Mouse (Mus musculus) hindbrain, postnatal 0 days (tissue): Measurements from ENCODE around the gene Ccdc151. TPM values are rescaled to one million over a fixed set of nuclear protein-coding genes. Genes with fewer than 3 reads are reported as not detected.

Source experiments
- ATAC-seq: fragments of 200-750 bp; cut with Nextera tagmentation; 2 replicates; pipeline ENCODE4 v1.8.0; 2017; ENCODE audit warnings: mild to moderate bottlenecking, moderate TSS enrichment, moderate library complexity
- DNase-seq: peaks from one replicate; pipeline ENCODE4 v3.0.0-alpha.2; 2015; ENCODE audit warnings: low spot score
- H3K27ac ChIP-seq: fragments of 300-500 bp; sonication (generic); 2 replicates; pipeline ENCODE4 v1.5.1; 2014; ENCODE audit warnings: mild to moderate bottlenecking
- H3K27me3 ChIP-seq: fragments of 300-500 bp; sonication (generic); 2 replicates; pipeline ENCODE4 v1.6.1; 2014; ENCODE audit warnings: low read length, mixed read lengths; ENCODE audit not compliant: insufficient read depth
- H3K36me3 ChIP-seq: fragments of 300-500 bp; sonication (generic); 2 replicates; pipeline ENCODE4 v1.6.1; 2014; ENCODE audit warnings: low read length, mixed read lengths; ENCODE audit not compliant: insufficient read depth
- H3K4me1 ChIP-seq: fragments of 300-500 bp; sonication (generic); 2 replicates; pipeline ENCODE4 v1.6.1; 2014; ENCODE audit warnings: antibody characterized with exemption, low read length, mixed read lengths; ENCODE audit not compliant: insufficient read depth
- H3K4me2 ChIP-seq: fragments of 300-500 bp; sonication (generic); 2 replicates; pipeline ENCODE4 v1.6.1; 2014; ENCODE audit warnings: low read depth, mild to moderate bottlenecking, low read length, moderate library complexity, mixed read lengths
- H3K4me3 ChIP-seq: fragments of 300-500 bp; sonication (generic); 2 replicates; pipeline ENCODE4 v1.5.1; 2014; ENCODE audit warnings: low read length
- H3K9ac ChIP-seq: fragments of 300-500 bp; sonication (generic); replicated peaks from 2 replicates; pipeline ENCODE4 v1.6.1; 2014; ENCODE audit warnings: mild to moderate bottlenecking, low read length, moderate library complexity, mixed read lengths
- H3K9me3 ChIP-seq: fragments of 300-500 bp; sonication (generic); 2 replicates; pipeline ENCODE4 v1.6.1; 2016; ENCODE audit warnings: low read length, mixed read lengths
- CTCF ChIP-seq: IDR thresholded peaks from 2 replicates; pipeline ENCODE4 v1.5.1; 2016; ENCODE audit warnings: antibody characterized with exemption, control low read depth, low read depth
- WGBS: fragments of 180-500 bp; shearing (Covaris S2); extraction: QIAGEN DNeasy Blood & Tissue Kit; methylation state at CpG from one replicate; pipeline ENCODE4 v1.1.7; 2014; 5-methylcytosine and 5-hydroxymethylcytosine counted together
- polyA plus RNA-seq: library from polyadenylated mRNA; unstranded; fragments of >200 nt; fragmentation: Nextera tagmentation; extraction: Ambion mirVana; gene quantifications from 2 replicates; pipeline ENCODE4 v1.2.1, GENCODE M21; 2015
- total RNA-seq: library from RNA; depleted of rRNA; stranded (reverse); fragments of >200 nt; gene quantifications from 2 replicates; pipeline ENCODE4 v1.2.3, GENCODE M21; 2014; rRNA removed

The Ccdc151 gene
- total and polyA plus RNA-seq, 2 experiments from 2014 or later, result 3.3 to 4.2 TPM

GRCm38 (mm10) chr9:21950322-21950721 lies 52.1 kb downstream of the Ccdc151 start:
- peaks cover 12% of the 10 kb centered on the region; the same call in 1 of the 2 replicates for H3K36me3 ChIP-seq
- H3K27ac ChIP-seq, result no peak overlapping the region
- no peaks in the 10 kb centered on the region for H3K9me3 ChIP-seq
- WGBS, result 25% methylated on average over 11 of the region's 11 CpGs
- no peak overlapping the region for H3K4me3 ChIP-seq
- H3K4me2 ChIP-seq, result no peak overlapping the region
- peaks cover 4% of the 10 kb centered on the region; the same call in 1 of the 2 replicates for H3K4me1 ChIP-seq
- DNase-seq (peak; percentile 42), ATAC-seq (no peak)
- no peak for TF ChIP-seq CTCF
- no peak overlapping the region for H3K9ac ChIP-seq
- H3K27me3 ChIP-seq, result no peaks in the 10 kb centered on the region

GRCm38 (mm10) chr9:21948790-21949189 lies 53.6 kb downstream of the Ccdc151 start:
- 56% methylated on average over 6 of the region's 6 CpGs for WGBS
- H3K9ac ChIP-seq, result no peak overlapping the region
- DNase-seq (no peak), ATAC-seq (no peak)
- H3K36me3 ChIP-seq, result peaks cover 12% of the 10 kb centered on the region; the same call in 1 of the 2 replicates
- peaks cover 4% of the 10 kb centered on the region; the same call in 1 of the 2 replicates for H3K4me1 ChIP-seq
- no peak overlapping the region for H3K4me2 ChIP-seq
- TF ChIP-seq CTCF, result no peak
- H3K9me3 ChIP-seq, result no peaks in the 10 kb centered on the region
- H3K4me3 ChIP-seq, result no peak overlapping the region
- H3K27ac ChIP-seq, result no peak overlapping the region
- H3K27me3 ChIP-seq, result no peaks in the 10 kb centered on the region

DNA sequence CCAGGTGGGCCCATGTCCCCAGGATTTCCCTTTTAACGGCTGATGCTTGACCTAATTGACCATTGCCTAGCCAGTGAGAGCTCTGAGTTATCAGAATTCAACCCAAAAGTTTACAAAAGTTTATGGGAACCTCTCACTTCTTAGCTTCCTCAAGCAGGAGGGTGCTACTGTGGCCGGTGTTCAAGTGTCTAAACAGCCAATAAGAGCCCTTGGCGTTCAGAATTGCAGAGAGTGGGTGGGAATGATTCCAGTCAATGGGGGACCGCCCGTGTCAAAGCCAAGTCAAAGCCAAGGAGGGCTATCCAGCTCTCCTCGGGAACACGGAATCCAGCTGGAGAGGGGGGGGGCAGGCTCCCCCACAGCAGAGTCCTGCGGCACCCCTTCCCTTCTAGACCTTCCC lies 54.3 kb downstream of the Ccdc151 start:
- ATAC-seq (no peak), DNase-seq (no peak)
- H3K36me3 ChIP-seq, result peaks cover 12% of the 10 kb centered on the region; the same call in 1 of the 2 replicates
- no peak overlapping the region for H3K4me3 ChIP-seq
- H3K4me1 ChIP-seq, result peaks cover under 1% of the 10 kb centered on the region; the same call in 1 of the 2 replicates
- TF ChIP-seq CTCF, result no peak
- WGBS, result 61% methylated on average over 8 of the region's 8 CpGs
- H3K9me3 ChIP-seq, result no peaks in the 10 kb centered on the region
- H3K27ac ChIP-seq, result no peak overlapping the region
- no peaks in the 10 kb centered on the region for H3K27me3 ChIP-seq
- H3K9ac ChIP-seq, result no peak overlapping the region
- no peak overlapping the region for H3K4me2 ChIP-seq

DNA sequence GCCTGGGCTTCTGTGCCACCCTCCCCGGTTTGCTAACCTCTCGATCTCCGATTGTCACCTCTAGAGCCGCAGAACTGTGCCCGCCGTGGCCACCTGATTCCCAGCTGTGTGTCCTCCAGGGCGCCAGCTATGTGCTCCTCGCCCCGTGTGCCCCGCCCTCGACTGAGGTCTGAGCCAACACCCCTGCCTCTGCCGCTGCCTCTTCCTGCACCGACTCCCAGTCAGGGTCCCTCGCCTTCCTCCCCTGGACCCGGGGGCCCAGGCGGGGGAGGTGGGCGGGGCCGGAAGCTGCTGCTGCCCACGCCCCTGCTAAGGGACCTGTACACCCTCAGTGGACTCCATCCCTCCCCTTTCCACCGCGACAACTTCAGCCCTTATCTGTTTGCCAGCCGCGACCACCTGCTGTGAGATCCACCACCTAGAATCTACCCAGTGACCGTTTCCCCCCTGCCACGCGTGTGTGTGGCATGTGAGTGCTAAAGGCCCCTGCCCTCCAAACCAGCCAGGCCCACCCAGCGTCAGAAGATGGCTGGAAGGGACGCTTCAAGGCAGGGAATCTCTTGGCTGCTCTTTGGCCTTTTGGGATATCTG lies 54.8 kb downstream of the Ccdc151 start:
- Histone ChIP-seq H3K4me1 (no peaks in the 10 kb centered on the region), H3K4me2 (no peak overlapping the region), H3K9ac (no peak overlapping the region), H3K27ac (no peak overlapping the region), H3K36me3 (peaks cover 12% of the 10 kb centered on the region; the same call in 1 of the 2 replicates), H3K9me3 (no peaks in the 10 kb centered on the region), H3K4me3 (no peak overlapping the region), H3K27me3 (no peaks in the 10 kb centered on the region)
- DNase-seq, result no peak
- WGBS, result 11% methylated on average over 28 of the region's 28 CpGs
- TF ChIP-seq CTCF, result no peak
- ATAC-seq, result no peak

DNA sequence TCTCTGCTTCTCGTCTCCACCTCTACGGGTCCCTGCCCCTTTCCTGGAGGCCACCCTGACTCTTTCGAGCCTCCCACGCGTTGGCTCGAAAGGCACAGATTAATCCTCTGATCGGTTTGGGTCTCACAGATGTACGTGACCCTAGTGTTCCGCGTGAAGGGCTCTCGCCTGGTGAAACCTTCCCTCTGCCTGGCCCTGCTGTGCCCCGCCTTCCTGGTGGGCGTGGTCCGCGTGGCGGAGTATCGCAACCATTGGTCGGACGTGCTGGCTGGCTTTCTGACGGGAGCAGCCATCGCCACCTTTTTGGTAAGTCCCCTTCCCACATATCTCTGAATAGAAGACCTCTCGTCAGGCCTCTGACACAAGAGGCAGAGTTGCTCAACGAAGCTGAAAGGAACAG lies 58.2 kb downstream of the Ccdc151 start:
- no peaks in the 10 kb centered on the region for H3K27me3 ChIP-seq
- no peaks in the 10 kb centered on the region for H3K9me3 ChIP-seq
- no peak overlapping the region for H3K9ac ChIP-seq
- ATAC-seq (no peak), DNase-seq (no peak)
- no peak overlapping the region for H3K4me2 ChIP-seq
- WGBS, result 30% methylated on average over 23 of the region's 23 CpGs
- no peaks in the 10 kb centered on the region for H3K4me1 ChIP-seq
- no peak overlapping the region for H3K27ac ChIP-seq
- no peak for TF ChIP-seq CTCF
- H3K4me3 ChIP-seq, result no peak overlapping the region
- peaks cover 21% of the 10 kb centered on the region; the same call in 1 of the 2 replicates for H3K36me3 ChIP-seq

GRCm38 (mm10) chr9:21943638-21944037 lies 58.8 kb downstream of the Ccdc151 start:
- Histone ChIP-seq H3K4me1 (no peaks in the 10 kb centered on the region), H3K27me3 (no peaks in the 10 kb centered on the region), H3K4me3 (no peak overlapping the region), H3K36me3 (peaks cover 21% of the 10 kb centered on the region; the same call in 1 of the 2 replicates), H3K27ac (no peak overlapping the region), H3K9ac (no peak overlapping the region), H3K9me3 (no peaks in the 10 kb centered on the region), H3K4me2 (no peak overlapping the region)
- 59% methylated on average over 12 of the region's 12 CpGs for WGBS
- no peak for TF ChIP-seq CTCF
- no peak for DNase-seq
- 0 out of 2 replicates have a peak, but pooled peaks have one; percentile 17 for ATAC-seq

- DNase-seq (no peak), ATAC-seq (no peak)
- no peaks in the 10 kb centered on the region for H3K27me3 ChIP-seq
- no peak overlapping the region for H3K4me3 ChIP-seq
- WGBS, result 81% methylated on average over 11 of the region's 12 CpGs
- H3K36me3 ChIP-seq, result peaks cover 16% of the 10 kb centered on the region; the same call in 1 of the 2 replicates
- no peak overlapping the region for H3K9ac ChIP-seq
- peaks cover 5% of the 10 kb centered on the region; the same call in 1 of the 2 replicates for H3K4me1 ChIP-seq
- H3K27ac ChIP-seq, result no peak overlapping the region
- no peak overlapping the region for H3K4me2 ChIP-seq
- no peak for TF ChIP-seq CTCF
- no peaks in the 10 kb centered on the region for H3K9me3 ChIP-seq
Measured at GRCm38 (mm10) chr9:21943046-21943445, 59.4 kb downstream of the Ccdc151 start.

Other genes with a start within 250 kb of the Ccdc151 start
- 20.3 and 31.1 TPM in 2 replicates for gene Spc24, start 242.3 kb downstream of the Ccdc151 start, total RNA-seq
- 26.2 and 27.1 TPM in 2 replicates for gene Spc24, start 242.3 kb downstream of the Ccdc151 start, polyA plus RNA-seq
- 15.6 and 19.1 TPM in 2 replicates for gene Kank2, start 203.9 kb downstream of the Ccdc151 start, total RNA-seq
- 3.1 and 3.4 TPM in 2 replicates for gene Kank2, start 203.9 kb downstream of the Ccdc151 start, polyA plus RNA-seq
- gene Angptl8, start 167.1 kb downstream of the Ccdc151 start, total RNA-seq, result not detected in 2 replicates
- 0.34 and 0.57 TPM in 2 replicates for gene Angptl8, start 167.1 kb downstream of the Ccdc151 start, polyA plus RNA-seq
- 15.6 and 20.6 TPM in 2 replicates for gene Dock6, start 150.0 kb downstream of the Ccdc151 start, total RNA-seq
- gene Dock6, start 150.0 kb downstream of the Ccdc151 start, polyA plus RNA-seq, result 11.5 and 11.7 TPM in 2 replicates
- gene Rab3d, start 84.4 kb downstream of the Ccdc151 start, total RNA-seq, result 23.1 and 28.6 TPM in 2 replicates
- gene Rab3d, start 84.4 kb downstream of the Ccdc151 start, polyA plus RNA-seq, result 20.3 and 21.6 TPM in 2 replicates
- gene Ccdc159, start 75.2 kb downstream of the Ccdc151 start, total RNA-seq, result 6.0 and 8.4 TPM in 2 replicates
- 3.9 and 4.0 TPM in 2 replicates for gene Ccdc159, start 75.2 kb downstream of the Ccdc151 start, polyA plus RNA-seq
- gene Tmem205, start 75.1 kb downstream of the Ccdc151 start, total RNA-seq, result 34.9 and 52.0 TPM in 2 replicates
- gene Tmem205, start 75.1 kb downstream of the Ccdc151 start, polyA plus RNA-seq, result 56.2 and 56.3 TPM in 2 replicates
- 147 and 151 TPM in 2 replicates for gene Plppr2, start 65.6 kb downstream of the Ccdc151 start, total RNA-seq
- 85.6 and 95.2 TPM in 2 replicates for gene Plppr2, start 65.6 kb downstream of the Ccdc151 start, polyA plus RNA-seq
- 27.8 and 35.8 TPM in 2 replicates for gene Swsap1, start 46.9 kb downstream of the Ccdc151 start, total RNA-seq
- 8.0 and 9.0 TPM in 2 replicates for gene Swsap1, start 46.9 kb downstream of the Ccdc151 start, polyA plus RNA-seq
- gene Epor, start 39.1 kb downstream of the Ccdc151 start, total RNA-seq, result 0.89 and 1.7 TPM in 2 replicates
- 2.3 TPM in 2 replicates for gene Epor, start 39.1 kb downstream of the Ccdc151 start, polyA plus RNA-seq
- gene Rgl3, start 13.2 kb downstream of the Ccdc151 start, total RNA-seq, result 4.2 and 5.1 TPM in 2 replicates
- 2.5 and 3.5 TPM in 2 replicates for gene Rgl3, start 13.2 kb downstream of the Ccdc151 start, polyA plus RNA-seq
- gene Prkcsh, start 172 bp upstream of the Ccdc151 start, total RNA-seq, result 84.9 and 89.7 TPM in 2 replicates
- 67.5 and 69.7 TPM in 2 replicates for gene Prkcsh, start 172 bp upstream of the Ccdc151 start, polyA plus RNA-seq
- 192 and 204 TPM in 2 replicates for gene Elavl3, start 49.4 kb upstream of the Ccdc151 start, total RNA-seq
- gene Elavl3, start 49.4 kb upstream of the Ccdc151 start, polyA plus RNA-seq, result 69.9 and 71.7 TPM in 2 replicates
- gene Gm49318, start 68.6 kb upstream of the Ccdc151 start, total RNA-seq, result not detected in 2 replicates
- not detected in 2 replicates for gene Gm49318, start 68.6 kb upstream of the Ccdc151 start, polyA plus RNA-seq
- gene Zfp653, start 68.7 kb upstream of the Ccdc151 start, total RNA-seq, result 28.8 and 30.0 TPM in 2 replicates
- 12.8 and 13.2 TPM in 2 replicates for gene Zfp653, start 68.7 kb upstream of the Ccdc151 start, polyA plus RNA-seq
- 59.9 and 68.8 TPM in 2 replicates for gene Ecsit, start 82.8 kb upstream of the Ccdc151 start, total RNA-seq
- 51.0 and 56.0 TPM in 2 replicates for gene Ecsit, start 82.8 kb upstream of the Ccdc151 start, polyA plus RNA-seq
- 0.40 and 0.52 TPM in 2 replicates for gene Cnn1, start 96.6 kb upstream of the Ccdc151 start, total RNA-seq
- gene Cnn1, start 96.6 kb upstream of the Ccdc151 start, polyA plus RNA-seq, result 0.66 and 1.1 TPM in 2 replicates
- gene Elof1, start 114.5 kb upstream of the Ccdc151 start, total RNA-seq, result 142 and 165 TPM in 2 replicates
- 171 and 178 TPM in 2 replicates for gene Elof1, start 114.5 kb upstream of the Ccdc151 start, polyA plus RNA-seq
- 0.18 and 1.8 TPM in 2 replicates for gene Acp5, start 133.1 kb upstream of the Ccdc151 start, total RNA-seq
- gene Acp5, start 133.1 kb upstream of the Ccdc151 start, polyA plus RNA-seq, result 0.63 and 1.2 TPM in 2 replicates
- 20.5 and 37.1 TPM in 2 replicates for gene Pigyl, start 154.2 kb upstream of the Ccdc151 start, total RNA-seq
- gene Pigyl, start 154.2 kb upstream of the Ccdc151 start, polyA plus RNA-seq, result 109 and 111 TPM in 2 replicates
- 0.26 TPM in 1 of 2 replicates, not detected in the other for gene Zfp872, start 185.5 kb upstream of the Ccdc151 start, total RNA-seq
- 0.24 and 0.33 TPM in 2 replicates for gene Zfp872, start 185.5 kb upstream of the Ccdc151 start, polyA plus RNA-seq
- 5.3 and 6.4 TPM in 2 replicates for gene Zfp809, start 223.1 kb upstream of the Ccdc151 start, total RNA-seq
- 6.1 and 8.4 TPM in 2 replicates for gene Zfp809, start 223.1 kb upstream of the Ccdc151 start, polyA plus RNA-seq